In the genomic region with DNA sequence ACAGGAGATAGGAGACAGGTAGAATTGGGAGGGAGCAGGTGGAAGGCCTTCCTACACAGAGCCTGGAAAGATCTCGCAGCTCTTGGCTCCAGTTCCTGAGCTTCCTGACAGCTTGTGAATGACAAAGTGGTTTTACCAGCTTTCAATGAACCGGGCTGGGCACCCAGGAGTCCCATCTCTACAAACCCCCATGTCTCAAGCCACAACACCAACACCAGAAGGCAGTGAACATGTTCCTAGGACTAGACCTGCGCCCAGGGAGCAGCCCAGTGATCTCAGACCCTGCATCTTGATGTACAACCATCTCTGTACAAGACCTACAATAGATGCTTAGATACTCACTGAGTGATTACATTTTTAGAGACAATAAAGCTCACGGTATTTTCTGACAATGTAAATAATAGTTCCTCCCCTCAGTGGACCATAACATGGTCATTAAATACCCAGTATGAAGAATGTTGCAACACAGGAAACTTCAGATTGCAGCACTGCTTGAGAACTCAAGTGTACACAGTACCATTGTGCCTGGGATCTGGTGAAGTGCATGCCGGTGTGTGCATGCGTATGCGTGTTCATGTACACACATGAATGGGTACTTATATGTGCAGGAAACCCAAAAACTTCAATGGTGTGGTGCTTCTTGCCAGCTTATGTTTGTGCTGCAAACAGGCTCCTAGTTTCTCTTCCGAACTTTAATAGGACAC, we compare ENCODE assay signal across 13 mouse cellular contexts. TPM values are rescaled to one million over a fixed set of nuclear protein-coding genes. Genes with fewer than 3 reads are reported as not detected.
DNase-seq lines count a peak whose midpoint lies in the region; ATAC-seq and TF ChIP-seq lines count a peak whose summit lies in the region.
"Had no signal": no experiment of that assay in that cellular context is flagged by ENCODE, and none has a peak within 500 bp of the region (broad histone marks: within the 10 kb centered on the region; RNA-seq: fewer than 3 reads in every experiment).

No protein-coding gene starts in this region.

- no peak for TF ChIP-seq POLR2A in myocyte (IDR thresholded peaks at IDR 0.05; ENCODE audit: insufficient read length, low read depth)

- no peak overlapping the region for H3K9ac ChIP-seq in limb, embryonic 15.5 days
- no peak overlapping the region for H3K9ac ChIP-seq in intestine, embryonic 15.5 days
- no peak overlapping the region for H3K9ac ChIP-seq in hindbrain, embryonic 14.5 days
- H3K9ac ChIP-seq: forebrain, embryonic 12.5 days; neural tube, embryonic 12.5 days had no signal

- H3K27ac ChIP-seq in limb, embryonic 15.5 days: peak overlapping the region; percentile 61
- no peak overlapping the region for H3K27ac ChIP-seq in limb, embryonic 10.5 days
- peak overlapping the region; percentile 65 for H3K27ac ChIP-seq in intestine, embryonic 15.5 days
- no peak overlapping the region for H3K27ac ChIP-seq in hindbrain, embryonic 14.5 days
- H3K27ac ChIP-seq: forebrain, embryonic 12.5 days; hindbrain, postnatal 0 days; neural tube, embryonic 12.5 days had no signal

- 75% methylated on average over 8 of the region's 8 CpGs for WGBS in limb, embryonic 15.5 days
- 84% methylated on average over 8 of the region's 8 CpGs for WGBS in limb, embryonic 10.5 days
- WGBS in intestine, embryonic 15.5 days: 65% methylated on average over 8 of the region's 8 CpGs
- 87% methylated on average over 8 of the region's 8 CpGs for WGBS in hindbrain, embryonic 14.5 days

- no peak overlapping the region for H3ac ChIP-seq in myocyte (ENCODE audit: control insufficient read depth, insufficient read length)

- H3K4me3 ChIP-seq in limb, embryonic 15.5 days: no peak overlapping the region
- no peak overlapping the region for H3K4me3 ChIP-seq in limb, embryonic 10.5 days
- H3K4me3 ChIP-seq in intestine, embryonic 15.5 days (replicated peaks): no peak overlapping the region
- no peak overlapping the region for H3K4me3 ChIP-seq in myocyte
- no peak overlapping the region for H3K4me3 ChIP-seq in hindbrain, embryonic 14.5 days (replicated peaks; ENCODE audit: low read length)
- H3K4me3 ChIP-seq: forebrain, embryonic 12.5 days; neural tube, embryonic 12.5 days had no signal

- H3K27me3 ChIP-seq in limb, embryonic 15.5 days: no peaks in the 10 kb centered on the region
- H3K27me3 ChIP-seq in limb, embryonic 10.5 days (ENCODE audit: low read depth, poor library complexity, severe bottlenecking): no peaks in the 10 kb centered on the region
- no peaks in the 10 kb centered on the region for H3K27me3 ChIP-seq in intestine, embryonic 15.5 days (replicated peaks)
- H3K27me3 ChIP-seq in myocyte (ENCODE audit: control insufficient read depth, insufficient read depth, insufficient read length): no peaks in the 10 kb centered on the region
- H3K27me3 ChIP-seq in hindbrain, embryonic 14.5 days (ENCODE audit: control insufficient read depth, insufficient read depth, low read length): no peaks in the 10 kb centered on the region
- H3K27me3 ChIP-seq: forebrain, embryonic 12.5 days; neural tube, embryonic 12.5 days; Patski had no signal

- 0 out of 2 replicates have a peak, but pooled peaks cover 14% of the 10 kb centered on the region for H3K36me3 ChIP-seq in limb, embryonic 15.5 days
- H3K36me3 ChIP-seq in limb, embryonic 10.5 days: peaks cover 27% of the 10 kb centered on the region
- peaks cover 8% of the 10 kb centered on the region; the same call in 1 of the 2 replicates for H3K36me3 ChIP-seq in intestine, embryonic 15.5 days
- H3K36me3 ChIP-seq in myocyte (ENCODE audit: control insufficient read depth, insufficient read depth): peaks cover 44% of the 10 kb centered on the region
- no peaks in the 10 kb centered on the region for H3K36me3 ChIP-seq in hindbrain, embryonic 14.5 days (replicated peaks; ENCODE audit: control insufficient read depth, insufficient read depth)
- H3K36me3 ChIP-seq: neural tube, embryonic 12.5 days had no signal

- H3K9me3 ChIP-seq in limb, embryonic 15.5 days: no peaks in the 10 kb centered on the region
- no peaks in the 10 kb centered on the region for H3K9me3 ChIP-seq in limb, embryonic 10.5 days (replicated peaks)
- H3K9me3 ChIP-seq in intestine, embryonic 15.5 days: no peaks in the 10 kb centered on the region
- no peaks in the 10 kb centered on the region for H3K9me3 ChIP-seq in hindbrain, embryonic 14.5 days (ENCODE audit: control insufficient read depth, low read length)
- H3K9me3 ChIP-seq: forebrain, embryonic 12.5 days; neural tube, embryonic 12.5 days had no signal

- H3K4me2 ChIP-seq in limb, embryonic 15.5 days: no peak overlapping the region
- no peak overlapping the region for H3K4me2 ChIP-seq in intestine, embryonic 15.5 days (replicated peaks)
- H3K4me2 ChIP-seq in myocyte (ENCODE audit: low read depth): peak overlapping the region; percentile 25
- H3K4me2 ChIP-seq in hindbrain, embryonic 14.5 days (replicated peaks): no peak overlapping the region
- H3K4me2 ChIP-seq: forebrain, embryonic 12.5 days; neural tube, embryonic 12.5 days had no signal

- no peak for ATAC-seq in limb, embryonic 15.5 days (ENCODE audit: insufficient number of reproducible peaks, low FRiP score, low TSS enrichment, low read depth)
- no peak for ATAC-seq in intestine, embryonic 15.5 days
- ATAC-seq in hindbrain, embryonic 14.5 days (ENCODE audit: low FRiP score): no peak
- ATAC-seq: hindbrain, postnatal 0 days; Patski had no signal

- H3K79me2 ChIP-seq in myocyte (ENCODE audit: control insufficient read depth, insufficient read depth): peaks cover 100% of the 10 kb centered on the region

- H3K4me1 ChIP-seq in limb, embryonic 15.5 days: peaks cover 56% of the 10 kb centered on the region
- H3K4me1 ChIP-seq in limb, embryonic 10.5 days: peaks cover 54% of the 10 kb centered on the region
- H3K4me1 ChIP-seq in intestine, embryonic 15.5 days (replicated peaks): peaks cover 78% of the 10 kb centered on the region
- peaks cover 8% of the 10 kb centered on the region; the same call in 1 of the 2 replicates for H3K4me1 ChIP-seq in hindbrain, embryonic 14.5 days (replicated peaks; ENCODE audit: control insufficient read depth, insufficient read depth, low read length)

- peak; percentile 1 to 16 for DNase-seq in cerebellum, adult 18-20 months
- no peak for DNase-seq in cerebellum, postnatal 10 days
- no peak for DNase-seq in limb, embryonic 10.5 days (ENCODE audit: low spot score)
- DNase-seq in hindbrain, embryonic 14.5 days (ENCODE audit: low spot score): no peak
- no peak for DNase-seq in B cell, adult 2 months
- DNase-seq: adrenal gland, postnatal 25 days had no signal

TF ChIP-seq in myocyte, 11 proteins besides CTCF, POLR2A, EP300 and RAD21:
- TF ChIP-seq SRF (IDR thresholded peaks at IDR 0.05; ENCODE audit: control insufficient read depth, insufficient read length, low read depth) (no peak), MAX (IDR thresholded peaks at IDR 0.05; ENCODE audit: low read depth) (no peak), TCF12 (IDR thresholded peaks at IDR 0.05; ENCODE audit: insufficient read depth, poor library complexity, severe bottlenecking) (no peak), MYOD1 (IDR thresholded peaks at IDR 0.05; ENCODE audit: control insufficient read depth in 1 of 3, insufficient read length in 2 of 3, low read depth in 2 of 3) (no peak), CEBPB (IDR thresholded peaks at IDR 0.05; ENCODE audit: insufficient read depth, poor library complexity, severe bottlenecking) (0 out of 2 replicates have a peak, but pooled peaks have one; percentile 32), E2F4 (IDR thresholded peaks at IDR 0.05; ENCODE audit: insufficient read depth) (no peak), POLR2AphosphoS2 (IDR thresholded peaks at IDR 0.05; ENCODE audit: insufficient read length, low read depth) (peak; percentile 31)

RNA-seq across cellular contexts. Expression of a gene that starts 10.1 kb away (rescaled TPM):
- 39.9 and 44.1 TPM in 2 replicates for polyA plus RNA-seq in limb, embryonic 15.5 days (2015; fragmentation: Nextera tagmentation; extraction: Ambion mirVana)
- polyA plus RNA-seq in limb, embryonic 10.5 days (2016; fragmentation: Nextera tagmentation; extraction: Ambion mirVana): 30.6 and 39.2 TPM in 2 replicates
- 51.6 and 52.9 TPM in 2 replicates for polyA plus RNA-seq in intestine, embryonic 15.5 days (2015; fragmentation: Nextera tagmentation; extraction: Ambion mirVana)
- polyA plus RNA-seq in myocyte (2012; fragmentation: generic; extraction: Trizol): 466 TPM
- polyA plus RNA-seq in hindbrain, embryonic 14.5 days (2014; fragmentation: Nextera tagmentation; extraction: Ambion mirVana): 14.4 and 14.6 TPM in 2 replicates

Comparison
In these comparisons a context has a peak if more than half of its experiments do, and no peak if none do; other contexts are left out.
1. DNase-seq: peak in cerebellum, adult 18-20 months (2 of 2); none in cerebellum, postnatal 10 days (0 of 2), limb, embryonic 10.5 days (single experiment), hindbrain, embryonic 14.5 days (single experiment) and B cell, adult 2 months (0 of 2).
2. H3K27ac ChIP-seq: peak in limb, embryonic 15.5 days (single experiment) and intestine, embryonic 15.5 days (single experiment); none in limb, embryonic 10.5 days (single experiment) and hindbrain, embryonic 14.5 days (single experiment).